Mouse (Mus musculus): ENCODE data around the gene Gm49380.
A peak's percentile ranks its signal among the peaks of the same experiment; 100 is the strongest.

DNA sequence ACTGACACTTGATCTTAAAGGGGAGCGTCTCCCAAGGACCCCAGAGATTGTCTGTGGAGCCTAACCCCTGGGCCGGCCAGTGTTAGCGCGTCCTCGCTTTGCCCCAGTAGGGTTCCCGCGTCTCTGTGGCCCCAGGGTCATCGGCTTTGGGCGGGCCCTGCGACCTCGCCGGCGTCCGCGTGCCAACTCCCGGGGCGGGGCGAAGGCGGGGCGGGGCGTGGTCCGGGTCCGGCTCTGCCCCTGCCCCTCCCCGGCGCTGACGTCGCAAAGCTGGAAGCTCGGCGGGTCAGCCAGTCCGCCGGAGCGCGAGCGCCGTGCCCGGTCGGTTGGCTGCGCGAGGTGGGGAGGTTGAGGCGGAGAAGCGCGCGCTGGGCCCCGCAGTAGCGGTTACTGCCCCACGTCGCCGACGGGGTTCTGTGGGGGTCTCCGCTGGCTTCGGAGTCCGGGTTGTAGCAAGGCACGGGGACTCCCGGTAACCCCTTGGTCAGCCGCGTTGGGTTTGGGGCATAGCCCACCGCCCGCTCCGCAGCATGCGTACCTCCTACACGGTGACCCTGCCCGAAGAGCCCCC is 28.6 kb downstream of the Gm49380 start:
- peak; percentile 47; the same call in 1 of the 2 replicates for TF ChIP-seq POLR2A (IDR thresholded peaks at IDR 0.05; ENCODE audit: borderline replicate concordance, extremely low read depth, insufficient read depth, insufficient read length, poor library complexity, severe bottlenecking)
- no peak for TF ChIP-seq CTCF (IDR thresholded peaks at IDR 0.05; ENCODE audit: borderline replicate concordance, extremely low read depth, insufficient read depth, insufficient read length)
